Mouse (Mus musculus) MEL (cell line): ENCODE measurements at regions not wholly inside any gene's neighbourhood (a gene's known extent, or its start where the extent isn't known, plus 50 kb on each side); places are given as distances from the start of the nearest gene placed in this dataset.

Experiments used
- DNase-seq: peaks from one replicate; pipeline ENCODE4 v3.0.0; 2011; ENCODE audit warnings: low read depth, low spot score
- H3K27ac ChIP-seq: 2 replicates; pipeline ENCODE4 v1.5.1; 2012; ENCODE audit warnings: low read depth, mild to moderate bottlenecking, control low read depth, low read length, moderate library complexity; ENCODE audit not compliant: control insufficient read depth
- H3K27me3 ChIP-seq, 2 experiments: fragments of 150-350 bp in 1 of 2; sonication (generic) in 1 of 2; 2 replicates each; pipeline ENCODE4 v1.6.1; 2012; ENCODE audit warnings: low read length in 2 of 2, mild to moderate bottlenecking in 2 of 2, improper control_type of control experiment in 1 of 2, moderate library complexity in 1 of 2; ENCODE audit not compliant: insufficient read depth in 2 of 2, control insufficient read depth in 1 of 2
- H3K36me3 ChIP-seq, 2 experiments: 2 replicates each; pipeline ENCODE4 v1.6.1; 2012 to 2014; ENCODE audit warnings: low read length in 2 of 2, improper control_type of control experiment in 1 of 2, inconsistent platforms in 1 of 2, mild to moderate bottlenecking in 1 of 2; ENCODE audit not compliant: insufficient read depth in 2 of 2, control insufficient read depth in 1 of 2
- H3K4me1 ChIP-seq, 2 experiments: fragments of 150-350 bp in 1 of 2; sonication (generic) in 1 of 2; 2 replicates each; pipeline ENCODE4 v1.6.1; 2012; ENCODE audit warnings: low read length in 2 of 2, improper control_type of control experiment in 1 of 2, mild to moderate bottlenecking in 1 of 2; ENCODE audit not compliant: insufficient read depth in 2 of 2, control insufficient read depth in 1 of 2
- H3K4me3 ChIP-seq, 2 experiments: fragments of 150-350 bp in 1 of 2; sonication (generic) in 1 of 2; 2 replicates each; pipeline ENCODE4 v1.5.1; 2012; ENCODE audit warnings: low read depth in 2 of 2, low read length in 2 of 2, mild to moderate bottlenecking in 2 of 2, moderate library complexity in 2 of 2, control low read depth in 1 of 2, improper control_type of control experiment in 1 of 2; ENCODE audit not compliant: control insufficient read depth in 1 of 2, insufficient read depth in 1 of 2
- H3K79me2 ChIP-seq: 2 replicates; pipeline ENCODE4 v1.6.1; 2012; ENCODE audit warnings: mild to moderate bottlenecking, low read length, moderate library complexity; ENCODE audit not compliant: control insufficient read depth, poor library complexity, insufficient read depth
- H3K9ac ChIP-seq: 2 replicates; pipeline ENCODE4 v1.6.1; 2012; ENCODE audit warnings: low read depth, mild to moderate bottlenecking, control low read depth, low read length, moderate library complexity; ENCODE audit not compliant: control insufficient read depth, poor library complexity, severe bottlenecking
- H3K9me3 ChIP-seq: fragments of 150-350 bp; sonication (generic); replicated peaks from 2 replicates; pipeline ENCODE4 v1.6.1; 2012; ENCODE audit warnings: mild to moderate bottlenecking, low read length, improper control_type of control experiment, moderate library complexity; ENCODE audit not compliant: insufficient read depth
- CHD1 ChIP-seq: IDR thresholded peaks from 2 replicates; pipeline ENCODE4 v1.6.1; 2012; ENCODE audit warnings: low read depth, mild to moderate bottlenecking, inconsistent platforms, low read length, improper control_type of control experiment
- CTCF ChIP-seq, 3 experiments: IDR thresholded peaks in 2 of 3; conservative IDR thresholded peaks in 1 of 3; 2 replicates each; pipeline ENCODE4 v1.5.1; 2011 to 2012; ENCODE audit warnings: low read length in 3 of 3, low read depth in 2 of 3, mild to moderate bottlenecking in 2 of 3, improper control_type of control experiment in 1 of 3, inconsistent platforms in 1 of 3, mixed read lengths in 1 of 3, moderate library complexity in 1 of 3; ENCODE audit not compliant: control insufficient read depth in 1 of 3, insufficient read depth in 1 of 3, poor library complexity in 1 of 3, severe bottlenecking in 1 of 3
- E2F4 ChIP-seq: IDR thresholded peaks from 2 replicates; pipeline ENCODE4 v1.6.1; 2011; ENCODE audit warnings: low read depth, low read length, improper control_type of control experiment, borderline replicate concordance
- ELF1 ChIP-seq: IDR thresholded peaks from 2 replicates; pipeline ENCODE4 v1.6.1; 2014; ENCODE audit warnings: low read depth, mild to moderate bottlenecking, inconsistent platforms, low read length, improper control_type of control experiment, moderate library complexity
- GABPA ChIP-seq: IDR thresholded peaks from 2 replicates; pipeline ENCODE4 v1.6.1; 2012; ENCODE audit warnings: low read depth, mild to moderate bottlenecking, inconsistent platforms, low read length, improper control_type of control experiment, moderate library complexity
- KAT2A ChIP-seq: conservative IDR thresholded peaks from 2 replicates; pipeline ENCODE4 v1.6.1; 2012; ENCODE audit warnings: low read depth, low read length, improper control_type of control experiment, inconsistent platforms
- MEF2A ChIP-seq: IDR thresholded peaks from 2 replicates; pipeline ENCODE4 v1.6.1; 2014; ENCODE audit warnings: low read depth, mild to moderate bottlenecking, inconsistent platforms, low read length, improper control_type of control experiment; ENCODE audit not compliant: poor library complexity, insufficient replicate concordance, severe bottlenecking; ENCODE audit errors: extremely low read depth
- MYB ChIP-seq: IDR thresholded peaks from 2 replicates; pipeline ENCODE4 v1.6.1; 2011; ENCODE audit warnings: mild to moderate bottlenecking, low read depth, low read length, improper control_type of control experiment
- NELFE ChIP-seq: IDR thresholded peaks from 2 replicates; pipeline ENCODE4 v1.6.1; 2011; ENCODE audit warnings: low read depth, low read length, improper control_type of control experiment
- POLR2A ChIP-seq, 2 experiments: IDR thresholded peaks; 2 replicates each; pipeline ENCODE4 v1.6.1; 2011 to 2012; ENCODE audit warnings: low read length in 2 of 2, mild to moderate bottlenecking in 2 of 2, control low read depth in 1 of 2, improper control_type of control experiment in 1 of 2, low read depth in 1 of 2, moderate library complexity in 1 of 2; ENCODE audit not compliant: control insufficient read depth in 1 of 2, insufficient read depth in 1 of 2, poor library complexity in 1 of 2
- POLR2AphosphoS2 ChIP-seq: IDR thresholded peaks from 2 replicates; pipeline ENCODE4 v1.6.1; 2011; ENCODE audit warnings: low read length, improper control_type of control experiment
- POLR2AphosphoS5 ChIP-seq: IDR thresholded peaks from 2 replicates; pipeline ENCODE4 v1.6.1; 2012; ENCODE audit warnings: low read depth, borderline replicate concordance, mild to moderate bottlenecking, inconsistent platforms, low read length, moderate library complexity, mixed read lengths
- RCOR1 ChIP-seq: IDR thresholded peaks from 2 replicates; pipeline ENCODE4 v1.6.1; 2012; ENCODE audit warnings: low read depth, mild to moderate bottlenecking, inconsistent platforms, low read length, improper control_type of control experiment
- SIN3A ChIP-seq: IDR thresholded peaks from 2 replicates; pipeline ENCODE4 v1.6.1; 2012; ENCODE audit warnings: low read length, improper control_type of control experiment, inconsistent platforms
- SMC3 ChIP-seq: IDR thresholded peaks from 2 replicates; pipeline ENCODE4 v1.6.1; 2011; ENCODE audit warnings: low read depth, low read length, improper control_type of control experiment
- TAL1 ChIP-seq: IDR thresholded peaks from 2 replicates; pipeline ENCODE4 v1.6.1; 2012; ENCODE audit warnings: mild to moderate bottlenecking, inconsistent platforms, low read length, moderate library complexity, mixed read lengths
- TBP ChIP-seq: IDR thresholded peaks from 2 replicates; pipeline ENCODE4 v1.8.0; 2011; ENCODE audit warnings: low read depth, low read length, improper control_type of control experiment
- UBTF ChIP-seq: IDR thresholded peaks from 2 replicates; pipeline ENCODE4 v1.6.1; 2012; ENCODE audit warnings: low read depth, mild to moderate bottlenecking, inconsistent platforms, low read length, improper control_type of control experiment, moderate library complexity, borderline replicate concordance; ENCODE audit not compliant: insufficient read depth
- USF1 ChIP-seq: IDR thresholded peaks from 2 replicates; pipeline ENCODE4 v1.6.1; 2014; ENCODE audit warnings: low read depth, mild to moderate bottlenecking, inconsistent platforms, low read length, improper control_type of control experiment, moderate library complexity
- USF2 ChIP-seq, 2 experiments: IDR thresholded peaks; 2 replicates each; pipeline ENCODE4 v1.6.1; 2011 to 2012; ENCODE audit warnings: improper control_type of control experiment in 2 of 2, low read length in 2 of 2, borderline replicate concordance in 1 of 2, inconsistent platforms in 1 of 2, low read depth in 1 of 2, mild to moderate bottlenecking in 1 of 2; ENCODE audit not compliant: insufficient read depth in 1 of 2
- ZC3H11A ChIP-seq: IDR thresholded peaks from 2 replicates; pipeline ENCODE4 v1.6.1; 2012; ENCODE audit warnings: low read depth, mild to moderate bottlenecking, inconsistent platforms, low read length, improper control_type of control experiment
- ZKSCAN1 ChIP-seq: IDR thresholded peaks from 2 replicates; pipeline ENCODE4 v1.6.1; 2012; ENCODE audit warnings: low read depth, mild to moderate bottlenecking, inconsistent platforms, low read length, improper control_type of control experiment, moderate library complexity
- ZMIZ1 ChIP-seq: IDR thresholded peaks from 2 replicates; pipeline ENCODE4 v1.6.1; 2012; ENCODE audit warnings: low read depth, mild to moderate bottlenecking, inconsistent platforms, low read length, improper control_type of control experiment, moderate library complexity

- H3K4me1 ChIP-seq: no peaks in the 10 kb centered on the region
These were observed 117.9 kb upstream of the Fshr start for GRCm38 (mm10) chr17:89318356-89318755.

GRCm38 (mm10) chr17:89311133-89311532 lies 110.7 kb upstream of the Fshr start:
- Histone ChIP-seq H3K27ac (no peak overlapping the region), H3K4me3 (no peak overlapping the region), H3K27me3 (no peaks in the 10 kb centered on the region), H3K9me3 (no peaks in the 10 kb centered on the region), H3K4me1 (no peaks in the 10 kb centered on the region), H3K9ac (no peak overlapping the region), H3K79me2 (no peaks in the 10 kb centered on the region), H3K36me3 (no peaks in the 10 kb centered on the region)
- no peak for TF ChIP-seq ZC3H11A
- no peak for TF ChIP-seq E2F4
- TF ChIP-seq ZKSCAN1: no peak
- TF ChIP-seq MEF2A: no peak
- no peak for TF ChIP-seq TBP
- TF ChIP-seq POLR2AphosphoS5: no peak
- TF ChIP-seq TAL1: no peak
- no peak for TF ChIP-seq SMC3
- TF ChIP-seq ZMIZ1: no peak
- no peak for TF ChIP-seq MYB
- no peak for TF ChIP-seq POLR2A (IDR thresholded peaks at IDR 0.05; ENCODE audit: control insufficient read depth in 1 of 2, insufficient read depth in 1 of 2, low read depth in 1 of 2, low read length in 2 of 2, poor library complexity in 1 of 2)
- TF ChIP-seq CTCF (IDR thresholded peaks at IDR 0.05 in 2 of 3, conservative IDR thresholded peaks at IDR 0.05 in 1 of 3; ENCODE audit: control insufficient read depth in 1 of 3, insufficient read depth in 1 of 3, low read depth in 2 of 3, low read length in 3 of 3, poor library complexity in 1 of 3, severe bottlenecking in 1 of 3): no peak
- TF ChIP-seq NELFE: no peak
- no peak for TF ChIP-seq SIN3A
- no peak for DNase-seq

More at GRCm38 (mm10) chr17:89318356-89318755, 117.9 kb upstream of the Fshr start:
- Histone ChIP-seq H3K79me2 (no peaks in the 10 kb centered on the region), H3K9me3 (no peaks in the 10 kb centered on the region), H3K27ac (no peak overlapping the region), H3K9ac (no peak overlapping the region), H3K4me3 (no peak overlapping the region), H3K27me3 (no peaks in the 10 kb centered on the region), H3K36me3 (no peaks in the 10 kb centered on the region)
- no peak for DNase-seq
- TF ChIP-seq POLR2AphosphoS2 (no peak), CHD1 (no peak), E2F4 (no peak), KAT2A (no peak), GABPA (no peak), TAL1 (no peak), USF1 (no peak), TBP (no peak), NELFE (no peak), ELF1 (no peak), ZMIZ1 (no peak), UBTF (no peak), SIN3A (no peak), USF2 (IDR thresholded peaks at IDR 0.05; ENCODE audit: borderline replicate concordance in 1 of 2, insufficient read depth in 1 of 2, low read depth in 1 of 2, low read length in 2 of 2) (no peak), RCOR1 (no peak)
